Mouse (Mus musculus) liver, adult 2 months (tissue): ENCODE data around the gene Ehhadh.

Experiments used
- CTCF ChIP-seq: fragments of 200-500 bp; IDR thresholded peaks from 2 replicates; pipeline ENCODE4 v1.5.1; 2011; ENCODE audit warnings: low read depth, low read length, control low read depth
- POLR2A ChIP-seq: fragments of 200-500 bp; IDR thresholded peaks from 2 replicates; pipeline ENCODE4 v1.6.1; 2011; ENCODE audit warnings: low read length, control low read depth; ENCODE audit not compliant: insufficient read depth; ENCODE audit errors: extremely low read depth

DNA sequence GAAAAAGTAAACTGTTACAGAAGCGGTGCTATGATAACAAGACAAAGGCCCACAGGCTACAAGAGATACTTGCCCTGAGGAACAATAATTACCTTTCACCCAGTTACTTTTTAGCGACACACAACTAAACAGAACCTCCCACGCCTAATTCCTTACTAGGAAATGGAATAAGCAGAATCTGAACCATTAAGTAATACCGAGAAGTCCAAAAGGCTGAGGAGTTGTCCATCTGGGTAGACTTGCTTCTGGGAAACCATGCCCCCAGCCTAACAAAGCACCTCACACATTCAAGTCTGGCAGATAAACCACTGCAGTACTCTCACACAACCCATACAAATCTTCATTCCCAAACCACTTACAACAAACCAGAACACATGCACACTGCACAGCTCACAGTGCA lies 8.5 kb downstream of the Ehhadh start:
- TF ChIP-seq CTCF (no peak), POLR2A (no peak)
